Mouse (Mus musculus) adrenal gland, adult 18-20 months (tissue): ENCODE data around the gene Col6a1. TPM values are rescaled to one million over a fixed set of nuclear protein-coding genes. Genes with fewer than 3 reads are reported as not detected.

Experiments
- DNase-seq, 2 experiments: peaks; one replicate each; pipeline ENCODE4 v3.0.0; 2021 to 2022; ENCODE audit warnings: low spot score in 2 of 2
- total RNA-seq, 2 experiments: library from RNA; stranded (reverse); gene quantifications; 1 replicate in 1 of 2; 2 replicates in 1 of 2; pipeline ENCODE4 v1.2.3; 2021

The Col6a1 gene
- total RNA-seq, 2 experiments from 2014 or later: 125 to 158 TPM

- DNase-seq: peak in 1 of 2 experiments; percentile 22
Observed at GRCm38 (mm10) chr10:76725097-76725496, 871 bp downstream of the Col6a1 start.

GRCm38 (mm10) chr10:76724231-76724736 is 1.7 kb downstream of the Col6a1 start:
- DNase-seq: no peak

- DNase-seq: no peak
Observed at GRCm38 (mm10) chr10:76722751-76723450, 3.1 kb downstream of the Col6a1 start.

- no peak for DNase-seq
Observed at GRCm38 (mm10) chr10:76721746-76722145, 4.2 kb downstream of the Col6a1 start.

- DNase-seq: no peak
Observed at GRCm38 (mm10) chr10:76721216-76721615, 4.8 kb downstream of the Col6a1 start.

- no peak for DNase-seq
Observed at GRCm38 (mm10) chr10:76717631-76718030, 8.3 kb downstream of the Col6a1 start.

GRCm38 (mm10) chr10:76717026-76717425 is 8.9 kb downstream of the Col6a1 start:
- DNase-seq: no peak

- DNase-seq: no peak
Observed at GRCm38 (mm10) chr10:76714303-76714702, 11.7 kb downstream of the Col6a1 start.

GRCm38 (mm10) chr10:76712500-76712899 is 13.5 kb downstream of the Col6a1 start:
- DNase-seq: no peak

GRCm38 (mm10) chr10:76711331-76711730 is 14.6 kb downstream of the Col6a1 start:
- no peak for DNase-seq

- no peak for DNase-seq
Observed at GRCm38 (mm10) chr10:76708465-76708864, 17.5 kb downstream of the Col6a1 start.

GRCm38 (mm10) chr10:76707584-76707983 is 18.4 kb downstream of the Col6a1 start:
- DNase-seq: no peak

- no peak for DNase-seq
Observed at GRCm38 (mm10) chr10:76707001-76707400, 19.0 kb downstream of the Col6a1 start.

GRCm38 (mm10) chr10:76704358-76704757 is 21.6 kb downstream of the Col6a1 start:
- no peak for DNase-seq

GRCm38 (mm10) chr10:76701446-76701845 is 24.5 kb downstream of the Col6a1 start:
- DNase-seq: no peak

- no peak for DNase-seq
Observed at GRCm38 (mm10) chr10:76699816-76700215, 26.2 kb downstream of the Col6a1 start.

- no peak for DNase-seq
Observed at GRCm38 (mm10) chr10:76695283-76695885, 30.6 kb downstream of the Col6a1 start.

GRCm38 (mm10) chr10:76694765-76695164 is 31.2 kb downstream of the Col6a1 start:
- DNase-seq: no peak

- DNase-seq: no peak
Observed at GRCm38 (mm10) chr10:76693446-76693845, 32.5 kb downstream of the Col6a1 start.

- no peak for DNase-seq
Observed at GRCm38 (mm10) chr10:76685451-76686017, 40.4 kb downstream of the Col6a1 start.

- no peak for DNase-seq
Observed at GRCm38 (mm10) chr10:76683977-76684376, 42.0 kb downstream of the Col6a1 start.

GRCm38 (mm10) chr10:76683461-76683860 is 42.5 kb downstream of the Col6a1 start:
- DNase-seq: no peak
